Mouse (Mus musculus) embryo, embryonic 11 days (tissue): Measurements from ENCODE around the gene Rfx4.

Experiments
- DNase-seq: peaks from one replicate; pipeline ENCODE4 v3.0.0-alpha.2; 2015

Rfx4 gene

GRCm38 (mm10) chr10:84755786-84756203 is at the start of gene Rfx4:
Gene Rfx4, plus strand, starts transcription at chr10:84756062.
- DNase-seq: peak; percentile 89

GRCm38 (mm10) chr10:84706543-84706942 is 49.3 kb upstream of the Rfx4 start:
- DNase-seq: no peak

- no peak for DNase-seq
Observed at GRCm38 (mm10) chr10:84707226-84707625, 48.6 kb upstream of the Rfx4 start.

GRCm38 (mm10) chr10:84707752-84708530 is 47.9 kb upstream of the Rfx4 start:
- DNase-seq: no peak

GRCm38 (mm10) chr10:84710192-84710591 is 45.7 kb upstream of the Rfx4 start:
- DNase-seq: peak; percentile 51

- DNase-seq: peak; percentile 77
Observed at GRCm38 (mm10) chr10:84710827-84711226, 45.0 kb upstream of the Rfx4 start.

- DNase-seq: peak; percentile 43
Observed at GRCm38 (mm10) chr10:84711479-84711878, 44.4 kb upstream of the Rfx4 start.

- DNase-seq: no peak
Observed at GRCm38 (mm10) chr10:84711940-84712339, 43.9 kb upstream of the Rfx4 start.

- DNase-seq: no peak
Observed at GRCm38 (mm10) chr10:84712532-84712931, 43.3 kb upstream of the Rfx4 start.

- no peak for DNase-seq
Observed at GRCm38 (mm10) chr10:84713043-84713442, 42.8 kb upstream of the Rfx4 start.

GRCm38 (mm10) chr10:84715639-84716038 is 40.2 kb upstream of the Rfx4 start:
- no peak for DNase-seq

GRCm38 (mm10) chr10:84716581-84716980 is 39.3 kb upstream of the Rfx4 start:
- no peak for DNase-seq

GRCm38 (mm10) chr10:84722711-84723110 is 33.2 kb upstream of the Rfx4 start:
- DNase-seq: no peak

GRCm38 (mm10) chr10:84727005-84727404 is 28.9 kb upstream of the Rfx4 start:
- DNase-seq: no peak

GRCm38 (mm10) chr10:84727760-84728159 is 28.1 kb upstream of the Rfx4 start:
- no peak for DNase-seq

- no peak for DNase-seq
Observed at GRCm38 (mm10) chr10:84730078-84730477, 25.8 kb upstream of the Rfx4 start.

GRCm38 (mm10) chr10:84730956-84731355 is 24.9 kb upstream of the Rfx4 start:
- DNase-seq: no peak

- DNase-seq: no peak
Observed at GRCm38 (mm10) chr10:84733511-84733910, 22.4 kb upstream of the Rfx4 start.

- DNase-seq: peak; percentile 89
Observed at GRCm38 (mm10) chr10:84754851-84755785, 744 bp upstream of the Rfx4 start.

GRCm38 (mm10) chr10:84756435-84757095 is 703 bp downstream of the Rfx4 start:
- DNase-seq: peak; percentile 83

GRCm38 (mm10) chr10:84757426-84758199 is 1.8 kb downstream of the Rfx4 start:
- peak; percentile 45 for DNase-seq

GRCm38 (mm10) chr10:84758200-84758468 is 2.3 kb downstream of the Rfx4 start:
- peak; percentile 31 for DNase-seq
